Mouse (Mus musculus) liver, embryonic 14.5 days (tissue): ENCODE measurements around the gene Ccdc177. TPM values are rescaled to one million over a fixed set of nuclear protein-coding genes. Genes with fewer than 3 reads are reported as not detected.
"Not testable (repeated sequence)": the region's sequence is repeated elsewhere in the genome, so short reads cannot be mapped to it uniquely, and the experiment has no call there.

Experiments used
- ATAC-seq: fragments of 200-750 bp; cut with Nextera tagmentation; 2 replicates; pipeline ENCODE4 v1.8.0; 2017; ENCODE audit warnings: moderate number of reproducible peaks, mild to moderate bottlenecking, moderate library complexity; ENCODE audit not compliant: insufficient read depth
- DNase-seq, 3 experiments: peaks; one replicate each; pipeline ENCODE4 v3.0.0-alpha.2; 2012 to 2013; ENCODE audit warnings: low read depth in 3 of 3, low spot score in 3 of 3
- H3K27ac ChIP-seq: fragments of 300-500 bp; sonication (generic); 2 replicates; pipeline ENCODE4 v1.5.1; 2014; ENCODE audit warnings: moderate library complexity, mild to moderate bottlenecking, control low read depth, inconsistent platforms
- H3K27me3 ChIP-seq: fragments of 300-500 bp; sonication (generic); 2 replicates; pipeline ENCODE4 v1.6.1; 2014; ENCODE audit warnings: mild to moderate bottlenecking, low read length, moderate library complexity; ENCODE audit not compliant: control insufficient read depth, insufficient read depth
- H3K36me3 ChIP-seq: fragments of 300-500 bp; sonication (generic); replicated peaks from 2 replicates; pipeline ENCODE4 v1.6.1; 2014; ENCODE audit warnings: low read depth; ENCODE audit not compliant: control insufficient read depth, insufficient read depth
- H3K4me1 ChIP-seq, 2 experiments: fragments of 200-500 bp in 1 of 2; fragments of 300-500 bp in 1 of 2; sonication (generic) in 1 of 2; replicated peaks; 2 replicates each; pipeline ENCODE4 v1.6.1; 2012 to 2014; ENCODE audit warnings: antibody characterized with exemption in 1 of 2, inconsistent platforms in 1 of 2, low read length in 1 of 2; ENCODE audit not compliant: control insufficient read depth in 2 of 2, insufficient read depth in 2 of 2
- H3K4me2 ChIP-seq: fragments of 300-500 bp; sonication (generic); 2 replicates; pipeline ENCODE4 v1.6.1; 2014; ENCODE audit warnings: low read depth, mild to moderate bottlenecking, control low read depth, moderate library complexity
- H3K4me3 ChIP-seq, 2 experiments: fragments of 200-500 bp in 1 of 2; fragments of 300-500 bp in 1 of 2; sonication (generic) in 1 of 2; 2 replicates each; pipeline ENCODE4 v1.5.1; 2012 to 2014; ENCODE audit warnings: low read depth in 2 of 2, low read length in 2 of 2, mild to moderate bottlenecking in 2 of 2, control low read depth in 1 of 2, inconsistent platforms in 1 of 2, moderate library complexity in 1 of 2; ENCODE audit not compliant: insufficient read depth in 1 of 2
- H3K9ac ChIP-seq: fragments of 300-500 bp; sonication (generic); replicated peaks from 2 replicates; pipeline ENCODE4 v1.6.1; 2014; ENCODE audit warnings: mild to moderate bottlenecking, control low read depth, moderate library complexity
- H3K9me3 ChIP-seq: fragments of 300-500 bp; sonication (generic); 2 replicates; pipeline ENCODE4 v1.6.1; 2016; ENCODE audit warnings: low read length, mixed read lengths; ENCODE audit not compliant: control insufficient read depth
- CTCF ChIP-seq: IDR thresholded peaks from 2 replicates; pipeline ENCODE4 v1.5.1; 2016; ENCODE audit warnings: antibody characterized with exemption, low read depth, control low read depth
- EP300 ChIP-seq: IDR thresholded peaks from 2 replicates; pipeline ENCODE4 v1.6.1; 2016; ENCODE audit warnings: antibody characterized with exemption, low read depth
- WGBS: fragments of 180-500 bp; shearing (Covaris S2); extraction: QIAGEN DNeasy Blood & Tissue Kit; methylation state at CpG from one replicate; pipeline ENCODE4 v1.1.7; 2014; ENCODE audit not compliant: insufficient replicate concordance; 5-methylcytosine and 5-hydroxymethylcytosine counted together
- polyA plus RNA-seq, 2 experiments: library from polyadenylated mRNA; depleted of rRNA in 1 of 2; stranded (reverse) in 1 of 2; unstranded in 1 of 2; fragments of >200 nt; fragmentation: Nextera tagmentation in 1 of 2; extraction: Ambion mirVana in 1 of 2; gene quantifications; 2 replicates each; pipeline versions ENCODE4 v1.2.1 to v1.2.3; 2012 to 2014

The Ccdc177 gene
- polyA plus RNA-seq, 2 experiments: not detected

DNA sequence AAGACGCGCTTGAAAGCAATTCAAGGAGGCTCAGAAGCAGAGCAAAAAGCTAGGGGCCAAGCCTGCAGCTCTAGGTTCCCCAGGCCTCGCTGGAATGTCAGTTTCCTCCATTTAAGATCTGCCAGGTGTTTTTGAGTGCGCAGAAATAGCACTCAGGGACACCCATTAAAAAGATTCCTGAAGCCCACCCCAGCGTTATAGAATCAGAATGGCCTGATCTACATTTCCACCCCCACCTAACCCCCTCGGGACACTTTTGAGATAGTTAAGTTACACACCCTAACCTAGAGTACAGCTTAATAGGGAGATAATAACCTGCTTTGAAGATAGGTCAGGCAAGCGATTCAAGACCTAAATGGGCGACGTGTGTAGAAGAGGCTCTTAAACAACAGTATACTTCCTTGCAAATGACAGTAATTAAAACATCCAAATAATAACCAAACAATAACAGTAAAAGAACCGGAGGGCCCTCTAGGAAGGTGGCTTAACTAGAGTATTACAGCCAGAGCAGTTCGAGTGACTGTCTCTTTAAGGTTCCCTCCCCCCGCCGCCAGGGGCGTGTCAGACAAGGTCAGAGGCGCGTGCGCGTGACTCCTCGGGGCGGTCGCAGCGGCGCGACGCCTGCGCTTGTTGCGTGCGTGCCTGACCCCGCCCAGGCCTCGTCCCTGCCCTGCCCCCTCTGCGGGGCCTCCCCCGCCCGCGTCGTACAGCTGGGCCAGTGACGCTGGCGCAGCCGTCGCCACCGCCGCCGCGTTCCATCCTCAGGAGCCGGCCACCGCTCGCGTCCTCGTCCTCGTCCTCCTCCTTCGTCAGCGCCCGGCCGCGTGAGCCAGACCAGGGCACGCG, 29.6 kb upstream of the Ccdc177 start, which contains the start of gene Susd6:
Gene Susd6 (plus strand): TSS at position 662 of the 846 bp plus-strand sequence.
- Histone ChIP-seq H3K9ac (peak within 1 kb of the TSS; percentile 94), H3K4me1 (peaks cover 50 to 52% of the 10 kb centered on the region in 2 experiments), H3K4me2 (peak within 1 kb of the TSS; percentile 88), H3K4me3 (peak within 1 kb of the TSS; percentile 86 to 88), H3K36me3 (peaks cover 10% of the 10 kb centered on the region), H3K27ac (peak within 1 kb of the TSS; percentile 87), H3K9me3 (no peaks in the 10 kb centered on the region), H3K27me3 (no peaks in the 10 kb centered on the region)
- ATAC-seq (peak; percentile 97), DNase-seq (peak; percentile 95 to 96 (median 96))
- TF ChIP-seq EP300: peak; percentile 33; the same call in 1 of the 2 replicates
- peak; percentile 60 for TF ChIP-seq CTCF
- WGBS: 3% methylated on average over 52 of the region's 56 CpGs

DNA sequence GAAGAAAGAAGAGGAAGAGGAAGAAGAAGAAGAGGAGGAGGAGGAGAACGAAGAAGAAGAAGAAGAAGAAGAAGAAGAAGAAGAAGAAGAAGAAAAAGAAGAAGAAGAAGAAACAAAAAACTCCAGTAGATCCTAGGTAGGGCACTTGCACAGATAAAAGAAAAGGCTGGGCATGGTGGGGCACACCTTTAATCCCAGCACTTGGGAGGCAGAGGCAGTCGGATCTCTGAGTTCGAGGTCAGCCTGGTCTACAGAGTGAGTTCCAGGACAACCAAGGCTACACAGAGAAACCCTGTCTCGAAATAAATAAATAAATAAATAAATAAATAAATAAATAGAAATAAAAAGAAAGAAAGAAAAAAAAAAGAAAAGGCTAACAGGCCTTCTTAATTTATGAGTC, 28.8 kb upstream of the Ccdc177 start:
- H3K4me3 ChIP-seq, H3K9ac ChIP-seq, H3K9me3 ChIP-seq, ATAC-seq, H3K27me3 ChIP-seq, DNase-seq: not testable (repeated sequence)
- Histone ChIP-seq H3K36me3 (peaks cover 10% of the 10 kb centered on the region), H3K4me1 (peaks cover 53 to 58% of the 10 kb centered on the region in 2 experiments), H3K27ac (peak overlapping the region; percentile 87), H3K4me2 (peak overlapping the region; percentile 73)
- WGBS: 66% methylated on average over 4 of the region's 4 CpGs

DNA sequence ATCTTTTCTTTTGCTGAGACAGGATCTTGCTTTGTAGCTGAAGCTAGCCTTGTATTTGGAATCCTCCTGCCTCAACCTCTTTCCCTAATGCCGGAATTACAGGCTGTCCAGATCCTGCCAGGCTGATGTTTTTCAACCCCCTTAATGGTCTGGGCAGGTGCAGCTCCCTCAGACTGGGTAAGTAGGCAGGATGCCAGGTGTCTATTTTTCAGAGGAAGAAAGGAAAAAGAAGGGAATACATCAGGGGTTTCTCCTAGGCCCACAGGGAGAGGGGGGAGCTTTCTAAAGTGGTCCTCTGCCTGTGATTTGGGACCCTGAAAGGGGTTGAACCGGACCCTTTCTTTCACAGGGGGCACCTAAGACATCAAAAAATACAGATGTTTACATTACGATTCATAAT, 27.7 kb upstream of the Ccdc177 start:
- no peak overlapping the region for H3K9ac ChIP-seq
- peaks cover 2% of the 10 kb centered on the region for H3K36me3 ChIP-seq
- peaks cover 50 to 54% of the 10 kb centered on the region in 2 experiments for H3K4me1 ChIP-seq
- DNase-seq: no peak
- no peak for ATAC-seq
- H3K4me3 ChIP-seq: no peak overlapping the region
- no peak for TF ChIP-seq EP300
- TF ChIP-seq CTCF: no peak
- no peak overlapping the region for H3K27ac ChIP-seq
- H3K4me2 ChIP-seq: peak overlapping the region; percentile 9; the same call in 1 of the 2 replicates
- WGBS: 78% methylated on average over 3 of the region's 3 CpGs
- H3K9me3 ChIP-seq: no peaks in the 10 kb centered on the region
- H3K27me3 ChIP-seq: no peaks in the 10 kb centered on the region

DNA sequence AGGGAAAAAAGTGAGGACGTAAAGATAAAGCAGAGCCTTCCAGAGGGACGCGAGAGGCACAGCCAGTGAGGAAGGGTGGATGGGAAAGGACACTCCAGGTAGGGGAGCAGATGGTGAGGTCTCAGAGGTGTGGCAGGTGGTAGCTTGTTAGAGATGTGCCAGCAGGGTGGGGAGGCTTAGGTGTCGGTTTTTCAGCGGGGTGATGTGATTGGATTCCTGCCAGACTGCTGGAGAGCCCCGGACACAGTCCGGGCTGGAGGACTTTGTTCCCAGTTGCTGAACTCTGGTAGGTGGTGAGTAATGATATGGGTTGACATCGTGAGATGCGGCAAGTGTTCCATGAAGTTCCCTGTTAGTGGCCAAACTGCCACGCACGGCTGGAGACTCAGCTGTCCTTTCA, 27.1 kb upstream of the Ccdc177 start:
- Histone ChIP-seq H3K4me3 (no peak overlapping the region), H3K4me1 (peaks cover 45 to 48% of the 10 kb centered on the region in 2 experiments), H3K4me2 (peak overlapping the region; percentile 9; the same call in 1 of the 2 replicates), H3K36me3 (no peaks in the 10 kb centered on the region), H3K9ac (no peak overlapping the region), H3K27ac (no peak overlapping the region), H3K27me3 (no peaks in the 10 kb centered on the region), H3K9me3 (no peaks in the 10 kb centered on the region)
- WGBS: 58% methylated on average over 11 of the region's 11 CpGs
- TF ChIP-seq EP300 (no peak), CTCF (no peak)
- ATAC-seq (no peak), DNase-seq (no peak)

DNA sequence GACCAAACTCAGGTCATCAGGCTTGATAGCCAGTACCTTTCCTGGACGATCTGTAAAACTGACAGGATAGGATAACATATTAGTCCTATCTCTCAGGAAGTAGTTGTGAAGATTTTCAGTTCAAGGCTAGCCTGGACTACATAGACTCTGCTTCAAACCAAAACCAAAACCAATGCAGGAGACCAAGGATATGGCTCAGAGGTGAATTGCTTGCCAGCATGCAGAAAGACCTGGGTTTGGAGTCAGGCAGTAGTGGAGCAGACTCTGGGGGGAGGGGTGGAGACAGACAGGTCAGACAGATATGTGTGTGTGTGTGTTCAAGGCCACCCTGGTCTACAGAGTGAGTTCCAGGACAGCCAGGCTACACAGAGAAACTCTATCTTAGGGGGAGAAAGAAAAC, 26.1 kb upstream of the Ccdc177 start:
- no peak for TF ChIP-seq EP300
- TF ChIP-seq CTCF: no peak
- ATAC-seq (no peak), DNase-seq (no peak)
- Histone ChIP-seq H3K9ac (peak overlapping the region; percentile 16; the same call in 1 of the 2 replicates), H3K36me3 (no peaks in the 10 kb centered on the region), H3K4me2 (no peak overlapping the region), H3K27me3 (no peaks in the 10 kb centered on the region), H3K4me1 (peaks cover 40% of the 10 kb centered on the region in 2 experiments), H3K4me3 (no peak overlapping the region), H3K27ac (no peak overlapping the region), H3K9me3 (no peaks in the 10 kb centered on the region)
- 28% methylated on average over 1 of the region's 1 CpGs for WGBS
